Mouse (Mus musculus) stomach, postnatal 0 days (tissue): ENCODE measurements around the gene Sulf2. TPM values are rescaled to one million over a fixed set of nuclear protein-coding genes. Genes with fewer than 3 reads are reported as not detected.
A peak's percentile ranks its signal among the peaks of the same experiment; 100 is the strongest.

ENCODE experiments used
- ATAC-seq: fragments of 200-750 bp; cut with Nextera tagmentation; 2 replicates; pipeline ENCODE4 v1.8.0; 2017; ENCODE audit not compliant: low FRiP score, low TSS enrichment
- DNase-seq: peaks from one replicate; pipeline ENCODE4 v3.0.0-alpha.2; 2016; ENCODE audit warnings: low spot score
- H3K27ac ChIP-seq: fragments of 300-500 bp; sonication (generic); replicated peaks from 2 replicates; pipeline ENCODE4 v1.5.1; 2014; ENCODE audit warnings: mild to moderate bottlenecking, control low read depth
- H3K27me3 ChIP-seq: fragments of 300-500 bp; sonication (generic); 2 replicates; pipeline ENCODE4 v1.6.1; 2014; ENCODE audit warnings: low read length; ENCODE audit not compliant: control insufficient read depth, insufficient read depth
- H3K36me3 ChIP-seq: fragments of 300-500 bp; sonication (generic); 2 replicates; pipeline ENCODE4 v1.6.1; 2014; ENCODE audit warnings: low read length, mixed read lengths; ENCODE audit not compliant: control insufficient read depth, insufficient read depth
- H3K4me1 ChIP-seq: fragments of 300-500 bp; sonication (generic); replicated peaks from 2 replicates; pipeline ENCODE4 v1.6.1; 2014; ENCODE audit warnings: antibody characterized with exemption; ENCODE audit not compliant: control insufficient read depth, insufficient read depth
- H3K4me2 ChIP-seq: fragments of 300-500 bp; sonication (generic); replicated peaks from 2 replicates; pipeline ENCODE4 v1.6.1; 2014; ENCODE audit warnings: low read depth, mild to moderate bottlenecking, control low read depth, moderate library complexity
- H3K4me3 ChIP-seq: fragments of 300-500 bp; sonication (generic); 2 replicates; pipeline ENCODE4 v1.5.1; 2014; ENCODE audit warnings: low read depth, low read length, control low read depth
- H3K9ac ChIP-seq: fragments of 300-500 bp; sonication (generic); 2 replicates; pipeline ENCODE4 v1.6.1; 2014; ENCODE audit warnings: mild to moderate bottlenecking, low read length, control low read depth, mixed read lengths
- H3K9me3 ChIP-seq: fragments of 300-500 bp; sonication (generic); 2 replicates; pipeline ENCODE4 v1.6.1; 2016; ENCODE audit warnings: low read length; ENCODE audit not compliant: control insufficient read depth
- CTCF ChIP-seq: IDR thresholded peaks from 2 replicates; pipeline ENCODE4 v1.5.1; 2016; ENCODE audit warnings: antibody characterized with exemption, low read depth, mild to moderate bottlenecking, moderate library complexity
- EP300 ChIP-seq: optimal IDR thresholded peaks from 2 replicates; pipeline ENCODE3; 2016; ENCODE audit warnings: antibody characterized with exemption
- WGBS: fragments of 180-500 bp; shearing (Covaris S2); extraction: QIAGEN DNeasy Blood & Tissue Kit; methylation state at CpG from one replicate; pipeline ENCODE4 v1.1.7; 2014; 5-methylcytosine and 5-hydroxymethylcytosine counted together
- polyA plus RNA-seq: library from polyadenylated mRNA; unstranded; fragments of >200 nt; fragmentation: Nextera tagmentation; extraction: Ambion mirVana; gene quantifications from 2 replicates; pipeline ENCODE4 v1.2.1, GENCODE M21; 2015

Gene Sulf2
- polyA plus RNA-seq, 1 experiment from 2014 or later = 49.1 TPM

DNA sequence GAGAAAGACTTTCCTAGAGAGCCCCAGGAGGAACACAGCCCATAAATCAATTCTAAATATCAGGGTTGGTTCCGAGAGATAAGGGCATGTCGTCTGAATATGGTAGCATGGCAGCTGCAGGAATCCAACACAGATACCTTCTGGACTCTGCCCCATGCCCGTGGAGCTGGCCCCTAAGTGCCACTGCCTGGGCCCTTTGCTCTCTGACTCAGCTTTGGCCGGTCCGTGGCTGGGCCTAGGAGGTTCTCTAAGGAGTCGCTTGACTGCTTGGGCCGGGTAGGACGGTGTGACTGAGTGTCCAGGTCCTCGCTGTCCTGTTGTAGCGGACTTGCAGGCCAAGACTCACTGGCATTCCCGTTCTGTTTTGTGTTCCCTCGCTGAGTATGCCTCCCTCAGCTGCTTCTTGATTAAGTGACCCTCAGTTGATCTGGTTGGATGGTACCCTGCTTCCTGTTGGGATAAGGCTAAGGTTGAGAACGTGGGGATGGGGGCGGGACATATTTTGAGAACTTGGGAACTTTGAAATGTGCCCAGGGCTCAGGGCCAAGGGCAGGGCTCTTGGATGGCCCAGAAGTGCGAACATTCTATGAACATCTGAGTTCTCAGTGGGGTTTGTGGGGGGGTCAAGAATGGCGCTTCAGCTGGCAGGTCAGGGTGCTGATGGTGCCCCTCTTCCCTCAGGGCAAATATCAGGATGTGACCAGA is 30.9 kb upstream of the Sulf2 start:
- Histone ChIP-seq H3K27ac (0 out of 2 replicates have a peak overlapping the region, but pooled peaks have one; percentile 24), H3K4me2 (no peak overlapping the region), H3K27me3 (no peaks in the 10 kb centered on the region), H3K36me3 (no peaks in the 10 kb centered on the region), H3K4me1 (no peaks in the 10 kb centered on the region), H3K9ac (no peak overlapping the region), H3K4me3 (no peak overlapping the region), H3K9me3 (no peaks in the 10 kb centered on the region)
- 71% methylated on average over 16 of the region's 16 CpGs for WGBS
- no peak for TF ChIP-seq EP300
- TF ChIP-seq CTCF = no peak
- ATAC-seq (peak; percentile 63), DNase-seq (peak; percentile 46)

DNA sequence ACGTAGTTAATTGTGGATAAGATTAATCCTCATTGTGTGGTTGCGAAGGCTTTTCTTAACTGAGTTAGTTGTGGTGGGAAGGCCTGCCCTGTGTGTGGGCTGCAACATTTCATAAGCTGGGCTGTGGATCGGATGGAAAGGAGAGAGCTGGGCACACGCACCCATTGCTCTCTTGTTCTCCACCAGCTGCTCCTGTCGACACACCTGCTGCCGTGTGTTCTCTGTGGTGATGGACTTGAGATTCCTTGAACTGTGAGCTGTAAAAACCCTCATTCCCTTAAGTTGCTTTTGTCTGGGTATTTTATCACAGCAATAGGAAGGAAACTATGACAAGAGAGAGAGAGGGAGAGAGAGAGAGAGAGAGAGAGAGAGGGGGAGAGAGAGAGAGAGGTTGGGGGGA is 30.3 kb upstream of the Sulf2 start:
- Histone ChIP-seq H3K9ac (no peak overlapping the region), H3K9me3 (no peaks in the 10 kb centered on the region), H3K27ac (no peak overlapping the region), H3K36me3 (no peaks in the 10 kb centered on the region), H3K4me1 (no peaks in the 10 kb centered on the region), H3K4me2 (no peak overlapping the region), H3K27me3 (no peaks in the 10 kb centered on the region), H3K4me3 (no peak overlapping the region)
- ATAC-seq (no peak), DNase-seq (no peak)
- WGBS = 81% methylated on average over 6 of the region's 6 CpGs
- TF ChIP-seq EP300 (no peak), CTCF (no peak)

DNA sequence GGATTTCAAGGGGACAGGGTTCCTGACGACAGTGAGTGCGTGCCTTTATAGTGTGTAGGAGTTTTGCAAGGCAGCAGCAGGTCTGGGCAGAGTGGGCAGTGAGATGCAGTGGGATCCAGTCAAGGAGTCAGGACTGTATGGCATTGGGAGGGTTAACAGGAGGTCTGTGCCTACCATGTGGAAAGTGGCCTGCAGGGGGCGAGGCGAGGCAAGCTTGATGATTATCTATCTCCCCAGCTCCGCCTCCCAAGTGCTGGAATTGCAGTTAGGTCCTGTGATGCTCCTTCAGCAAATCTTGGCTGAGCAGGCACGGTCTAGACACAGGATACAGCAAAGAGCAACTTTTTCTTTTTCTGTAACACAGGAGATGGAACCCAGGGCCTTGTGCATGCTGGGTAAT is 29.0 kb upstream of the Sulf2 start:
- 68% methylated on average over 6 of the region's 6 CpGs for WGBS
- Histone ChIP-seq H3K27me3 (no peaks in the 10 kb centered on the region), H3K4me3 (no peak overlapping the region), H3K36me3 (no peaks in the 10 kb centered on the region), H3K9ac (no peak overlapping the region), H3K4me2 (no peak overlapping the region), H3K27ac (no peak overlapping the region), H3K4me1 (peaks cover 7% of the 10 kb centered on the region; the same call in 1 of the 2 replicates), H3K9me3 (no peaks in the 10 kb centered on the region)
- ATAC-seq (no peak), DNase-seq (no peak)
- no peak for TF ChIP-seq EP300
- peak; percentile 51 for TF ChIP-seq CTCF

DNA sequence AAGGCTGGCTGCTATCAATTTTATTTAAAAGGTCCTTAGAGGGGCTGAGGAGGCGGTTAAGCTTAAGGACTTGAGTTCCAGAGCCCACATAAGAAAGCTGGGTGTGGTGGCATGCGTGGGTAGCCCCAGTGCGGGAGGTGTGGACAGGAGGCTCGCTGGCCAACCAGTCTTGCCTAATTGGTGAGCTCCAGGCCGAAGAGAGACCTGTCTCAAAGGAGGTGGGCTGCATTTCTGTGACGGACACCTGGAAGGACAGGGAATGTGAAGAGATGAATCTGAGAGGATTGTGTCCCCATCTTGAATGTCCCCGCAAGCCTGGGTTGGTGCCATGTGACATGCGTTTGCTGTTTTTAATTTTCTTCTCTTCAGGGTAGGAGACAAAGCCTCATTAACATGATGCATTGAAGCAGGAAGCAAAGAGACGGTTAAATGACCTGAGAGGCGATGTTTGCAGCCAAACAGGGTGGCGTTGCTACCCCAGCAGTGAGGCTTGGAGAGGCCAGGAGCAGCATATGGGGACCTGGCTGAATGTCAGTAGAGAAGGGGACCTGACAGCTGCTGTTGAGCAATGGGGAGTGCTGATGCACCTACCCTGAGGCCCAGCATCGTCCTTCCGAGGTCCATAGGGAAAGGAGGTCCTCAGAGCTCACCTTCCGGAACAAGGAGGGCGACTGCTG is 26.7 kb upstream of the Sulf2 start:
- TF ChIP-seq CTCF (no peak), EP300 (no peak)
- no peaks in the 10 kb centered on the region for H3K27me3 ChIP-seq
- H3K4me3 ChIP-seq = no peak overlapping the region
- H3K4me1 ChIP-seq = peaks cover 7% of the 10 kb centered on the region; the same call in 1 of the 2 replicates
- ATAC-seq (no peak), DNase-seq (no peak)
- no peaks in the 10 kb centered on the region for H3K36me3 ChIP-seq
- H3K27ac ChIP-seq = 0 out of 2 replicates have a peak overlapping the region, but pooled peaks have one; percentile 4
- no peaks in the 10 kb centered on the region for H3K9me3 ChIP-seq
- WGBS = 87% methylated on average over 15 of the region's 15 CpGs
- no peak overlapping the region for H3K4me2 ChIP-seq
- H3K9ac ChIP-seq = no peak overlapping the region

DNA sequence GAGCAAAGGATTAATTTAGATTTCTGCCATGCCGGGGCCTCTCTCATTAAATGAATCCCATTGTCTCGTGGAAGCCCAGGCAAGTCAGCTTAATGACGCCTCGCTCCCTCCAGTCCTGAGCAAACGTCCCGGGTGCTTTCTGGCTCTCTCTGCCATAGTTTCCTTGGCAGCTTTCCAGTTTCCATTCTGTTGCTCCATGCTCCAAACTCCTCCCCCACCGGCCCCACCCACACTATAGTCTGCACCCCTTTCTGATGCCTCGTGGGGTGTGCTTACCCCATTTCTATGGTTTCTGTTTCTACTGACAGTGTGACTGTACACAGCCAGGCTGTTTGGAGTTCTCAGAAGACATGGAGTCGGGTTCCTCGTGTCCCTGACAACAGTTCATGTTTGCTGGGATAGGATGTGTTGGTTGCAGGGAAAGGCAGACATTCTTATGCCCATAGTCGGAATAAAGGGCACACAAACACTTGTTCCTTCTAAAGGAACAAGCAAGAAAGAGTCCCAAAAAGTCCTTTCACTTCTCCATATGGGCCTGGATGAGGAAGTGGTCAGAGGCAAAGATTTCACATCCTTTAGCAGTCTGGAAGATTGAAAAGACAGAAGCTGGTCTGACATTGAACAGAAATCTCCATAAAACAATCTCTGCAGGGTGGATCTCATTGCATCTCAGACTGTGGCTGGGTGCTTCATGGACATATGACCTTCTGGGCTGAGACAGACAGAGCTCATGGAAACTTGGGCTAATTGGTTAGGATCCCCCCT is 25.5 kb upstream of the Sulf2 start:
- Histone ChIP-seq H3K27ac (peak overlapping the region; percentile 88), H3K4me2 (0 out of 2 replicates have a peak overlapping the region, but pooled peaks have one; percentile 14), H3K27me3 (no peaks in the 10 kb centered on the region), H3K9ac (no peak overlapping the region; the same call in 1 of the 2 replicates), H3K9me3 (no peaks in the 10 kb centered on the region), H3K36me3 (no peaks in the 10 kb centered on the region), H3K4me1 (peaks cover 7% of the 10 kb centered on the region; the same call in 1 of the 2 replicates), H3K4me3 (no peak overlapping the region)
- WGBS = 10% methylated on average over 11 of the region's 11 CpGs
- DNase-seq (peak; percentile 87), ATAC-seq (peak; percentile 79)
- no peak for TF ChIP-seq EP300
- no peak for TF ChIP-seq CTCF
